Mouse (Mus musculus): ENCODE results near the gene Mob3b. TPM values are rescaled to one million over a fixed set of nuclear protein-coding genes. Genes with fewer than 3 reads are reported as not detected.
A peak's percentile ranks its signal among the peaks of the same experiment; 100 is the strongest.

Mob3b gene
- total RNA-seq, 2 experiments from 2014 or later, result 20.9 to 24.1 TPM

DNA sequence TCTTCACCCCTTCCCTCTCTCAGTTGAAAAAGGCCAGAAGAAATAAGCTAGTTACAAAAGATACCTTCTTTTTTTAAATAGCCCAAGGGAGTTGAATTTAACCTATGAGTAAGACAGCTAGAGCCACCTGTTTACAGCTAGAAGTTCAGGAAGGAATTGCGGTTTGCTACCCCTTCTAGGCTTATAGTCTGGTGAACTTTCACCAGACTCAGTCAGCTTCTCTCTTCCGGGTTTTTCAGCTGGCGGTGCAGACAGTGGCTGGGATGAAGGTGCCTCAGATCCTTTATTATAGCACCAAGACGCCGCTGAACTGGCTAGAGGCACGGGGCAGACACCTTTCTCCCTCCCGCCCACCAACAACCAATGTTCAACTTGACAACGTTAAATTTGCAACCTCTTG lies 152.8 kb downstream of the Mob3b start:
- DNase-seq, result no peak

DNA sequence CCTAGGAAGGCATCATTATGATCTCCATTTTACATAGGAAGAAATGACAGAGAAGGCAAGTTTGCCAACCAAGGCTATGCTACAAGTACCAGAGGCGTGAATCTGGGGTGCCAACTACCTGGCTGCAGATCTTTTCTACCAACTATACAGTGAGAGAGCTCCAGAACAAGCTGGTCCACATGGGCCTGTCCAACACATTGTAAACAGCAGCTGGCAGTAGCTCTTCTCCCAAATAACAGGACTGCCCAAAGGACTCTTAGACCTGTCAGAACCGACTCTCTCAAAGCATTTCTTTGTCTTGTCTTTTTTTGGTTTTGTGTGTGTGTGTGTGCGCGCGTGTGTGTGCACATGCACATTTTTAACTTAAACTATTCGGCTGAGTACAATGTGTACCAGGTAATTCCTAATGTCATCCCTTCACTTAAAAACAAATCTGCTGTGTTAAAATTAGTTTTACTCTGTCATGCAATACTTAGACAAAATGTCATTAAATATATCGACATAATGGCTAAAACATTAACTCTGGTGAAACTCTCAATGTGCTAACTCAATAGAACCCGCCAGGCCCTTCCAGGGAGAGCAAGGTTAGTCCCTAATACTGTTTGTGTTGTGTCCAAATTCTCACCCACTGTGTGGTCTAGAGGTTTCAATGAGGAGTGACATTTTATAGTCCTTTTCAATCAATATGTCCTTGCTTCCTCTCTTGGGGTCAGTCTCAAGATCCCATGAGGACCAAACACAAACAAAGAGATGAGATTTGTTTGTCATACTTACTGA lies 153.5 kb downstream of the Mob3b start:
- DNase-seq, result no peak

DNA sequence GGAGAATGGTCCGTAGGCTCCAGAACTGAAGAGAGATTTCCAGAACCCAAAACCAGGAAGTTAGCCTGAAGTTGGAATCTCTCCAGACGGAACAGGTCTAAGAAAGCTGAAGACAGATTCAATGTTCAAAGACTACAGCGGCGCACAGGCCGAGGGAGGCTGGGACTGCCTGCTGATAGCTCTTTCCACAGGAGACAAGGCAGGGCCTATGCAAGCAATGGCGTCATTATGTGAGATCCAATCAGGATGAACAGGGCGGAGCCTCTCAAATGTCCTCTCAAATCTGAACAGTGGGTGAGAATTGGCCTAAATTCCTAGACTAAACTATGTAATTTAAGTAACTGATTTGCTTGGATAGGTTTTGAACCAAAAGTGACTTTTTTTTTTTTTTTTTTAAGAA lies 160.7 kb downstream of the Mob3b start:
- no peak for DNase-seq

DNA sequence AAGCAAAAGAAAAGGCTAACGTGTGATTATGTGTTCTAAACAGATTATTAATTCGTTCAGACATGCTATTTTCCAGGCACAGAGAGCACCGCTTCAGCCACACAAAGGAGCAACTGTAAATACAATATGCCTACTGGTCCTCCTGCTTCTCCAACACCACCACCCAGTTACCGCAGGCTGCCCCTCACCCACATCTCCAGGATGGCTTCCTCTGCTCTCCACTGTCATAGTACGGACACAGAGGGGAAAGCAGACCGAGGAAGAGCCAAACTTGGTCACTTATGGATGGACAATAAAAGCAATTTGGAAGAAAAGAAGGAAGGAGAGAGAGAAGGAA lies 163.7 kb downstream of the Mob3b start:
- DNase-seq, result no peak

DNA sequence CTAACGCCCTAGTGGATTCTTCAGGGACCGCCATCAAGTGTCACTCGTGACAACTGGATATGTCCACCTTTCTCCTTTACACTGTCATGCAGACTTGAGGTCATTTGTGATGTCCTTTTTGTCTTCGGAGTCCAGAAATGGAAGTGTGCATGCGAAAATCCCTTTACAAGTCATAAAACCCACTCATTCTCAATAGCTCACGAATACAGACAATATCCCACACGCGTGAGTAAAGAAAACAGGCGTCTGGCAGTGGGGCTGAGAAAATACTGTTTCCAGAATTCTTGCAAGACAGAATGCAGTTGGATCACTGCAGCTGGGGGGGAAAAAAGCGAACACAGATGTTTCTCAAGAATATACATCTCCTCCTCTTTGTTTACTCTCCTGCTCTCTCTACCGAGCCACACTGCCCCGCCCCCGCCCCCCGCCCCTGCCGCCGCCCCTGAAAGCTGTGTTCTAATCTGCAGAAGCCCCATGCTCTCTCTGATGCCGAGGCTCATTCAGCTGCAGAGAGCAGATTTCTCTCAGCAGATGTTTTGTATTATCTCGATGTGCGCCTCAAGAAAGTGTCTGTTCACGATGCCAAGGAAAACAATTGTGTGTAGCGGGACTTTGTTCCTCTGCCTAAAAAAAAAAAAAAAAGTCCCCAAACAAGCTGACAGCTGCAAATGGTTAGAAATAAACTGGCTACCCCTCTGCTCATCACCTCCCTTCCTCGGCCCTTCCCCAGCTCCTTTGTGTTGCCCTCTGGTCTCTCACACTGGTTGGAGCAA lies 164.2 kb downstream of the Mob3b start:
- no peak for DNase-seq

DNA sequence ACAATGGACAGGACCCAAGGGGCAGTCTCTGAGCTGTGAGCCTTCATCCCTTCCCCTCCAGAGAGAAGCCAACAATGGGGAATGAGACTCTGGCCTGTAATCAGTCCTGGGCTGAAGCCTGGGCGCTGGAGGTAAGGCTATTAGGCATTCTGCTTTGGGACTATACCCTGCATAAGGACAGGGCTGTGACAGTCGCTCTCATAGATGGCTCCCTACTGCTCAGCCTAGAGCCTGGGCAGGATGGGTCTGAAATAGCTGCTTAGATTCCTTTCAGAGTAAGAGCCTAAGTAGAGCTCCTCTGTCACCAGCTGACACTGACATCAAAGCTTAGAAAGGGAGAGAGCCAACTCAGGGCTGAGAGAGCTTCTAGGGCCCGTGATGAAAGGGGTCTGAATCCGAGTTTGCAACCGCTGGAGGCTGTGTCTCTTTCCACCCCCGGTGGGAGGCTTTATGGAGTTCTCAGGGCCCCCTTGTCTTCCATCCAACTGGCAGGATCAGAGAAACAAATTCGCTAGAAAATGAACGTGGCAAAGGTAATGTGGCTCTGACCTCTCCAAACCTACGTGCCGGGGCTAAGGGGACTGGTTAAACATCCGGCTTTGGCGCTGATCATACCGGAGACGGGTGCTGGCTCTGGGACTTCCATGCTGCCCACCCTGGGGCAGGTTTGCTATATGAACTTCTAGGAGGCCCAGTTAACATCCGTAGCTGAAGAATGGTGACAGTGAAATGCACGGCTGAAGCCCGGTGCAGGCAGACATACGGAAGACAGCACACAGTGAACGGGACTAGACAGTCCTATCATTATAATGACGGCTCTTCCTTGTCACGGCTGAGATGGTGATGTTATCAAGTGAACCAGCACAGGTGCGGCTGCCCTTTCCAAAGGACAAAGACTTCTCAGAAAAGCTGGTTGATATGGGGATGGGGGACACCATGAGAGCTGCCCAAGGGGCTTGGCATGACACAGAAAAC lies 165.1 kb downstream of the Mob3b start:
- DNase-seq, result no peak

DNA sequence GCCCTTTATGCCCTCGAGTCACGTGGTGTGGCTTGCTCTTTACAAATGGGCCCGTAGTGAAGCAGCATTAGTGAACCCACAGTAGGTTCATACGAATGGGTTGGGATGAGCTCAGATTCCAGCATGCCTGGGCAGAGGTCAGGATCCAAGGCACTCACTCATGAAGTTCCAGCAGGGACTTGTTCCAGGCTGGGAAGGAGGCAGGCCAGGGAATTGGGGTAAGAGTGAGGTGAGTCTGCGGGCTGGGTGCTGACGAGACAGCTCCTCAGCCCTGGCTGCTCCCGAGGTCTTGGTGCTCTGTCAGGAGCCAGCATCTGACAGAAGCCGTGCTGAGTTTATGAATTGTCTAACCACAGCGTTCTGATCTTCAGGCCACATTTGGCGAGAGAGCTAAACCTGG lies 166.2 kb downstream of the Mob3b start:
- DNase-seq, result peak; percentile 54

DNA sequence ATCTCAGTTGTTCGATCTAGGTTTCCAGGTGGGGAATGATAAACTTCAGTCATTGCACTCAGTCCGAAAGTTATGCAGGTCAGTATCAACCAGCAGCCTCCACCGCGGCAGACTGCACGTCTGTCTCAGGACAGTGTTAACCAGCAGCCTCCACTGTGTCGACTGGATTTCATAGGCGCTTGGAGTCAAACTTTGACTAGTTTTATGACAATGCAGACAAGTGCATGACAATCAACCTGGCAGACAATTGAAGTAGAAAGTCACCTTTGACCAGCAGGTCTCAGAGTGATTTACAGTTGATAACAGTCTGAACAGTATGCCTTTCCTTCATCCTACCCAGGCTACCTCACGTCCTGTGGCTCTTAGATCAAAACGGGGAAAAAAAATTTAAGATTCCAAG lies 166.6 kb downstream of the Mob3b start:
- DNase-seq, result no peak

DNA sequence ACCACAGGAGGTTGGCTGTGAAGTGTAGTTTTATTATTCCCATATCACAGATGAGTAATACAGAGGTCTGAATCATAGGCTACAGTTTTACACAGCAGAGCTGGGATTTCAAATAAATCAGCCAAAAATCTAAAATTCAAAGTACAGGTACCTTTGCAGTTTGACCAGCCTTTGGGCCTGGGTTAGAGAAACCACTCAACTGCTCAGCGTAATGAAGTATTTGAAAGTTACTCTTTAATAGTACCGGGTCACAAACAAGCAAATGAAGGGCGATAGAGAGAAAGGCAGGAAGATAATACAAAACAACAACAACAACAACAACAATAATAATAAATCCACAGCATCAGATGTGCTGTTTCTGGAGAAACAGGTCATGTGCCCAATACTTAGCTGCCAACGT lies 169.7 kb downstream of the Mob3b start:
- no peak for DNase-seq

DNA sequence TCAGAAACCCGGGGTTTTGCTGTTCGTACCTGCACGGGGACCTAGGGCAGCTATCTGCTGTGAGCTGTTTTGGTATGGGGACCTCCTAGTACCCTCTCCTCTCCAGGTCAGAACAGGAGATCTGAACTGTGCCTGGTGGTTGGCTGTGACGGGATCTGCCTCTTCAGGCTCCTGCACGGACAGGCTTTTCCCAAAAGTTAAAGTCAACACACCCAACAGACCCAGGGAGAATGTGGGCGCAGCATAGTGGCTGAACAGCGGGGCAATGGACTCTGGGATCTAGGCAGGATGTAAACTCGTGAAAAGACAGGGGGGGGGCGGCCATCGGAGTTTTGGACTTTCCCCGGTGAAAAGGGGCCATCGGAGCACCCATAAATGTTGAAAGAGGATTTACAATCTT lies 170.2 kb downstream of the Mob3b start:
- DNase-seq, result no peak

DNA sequence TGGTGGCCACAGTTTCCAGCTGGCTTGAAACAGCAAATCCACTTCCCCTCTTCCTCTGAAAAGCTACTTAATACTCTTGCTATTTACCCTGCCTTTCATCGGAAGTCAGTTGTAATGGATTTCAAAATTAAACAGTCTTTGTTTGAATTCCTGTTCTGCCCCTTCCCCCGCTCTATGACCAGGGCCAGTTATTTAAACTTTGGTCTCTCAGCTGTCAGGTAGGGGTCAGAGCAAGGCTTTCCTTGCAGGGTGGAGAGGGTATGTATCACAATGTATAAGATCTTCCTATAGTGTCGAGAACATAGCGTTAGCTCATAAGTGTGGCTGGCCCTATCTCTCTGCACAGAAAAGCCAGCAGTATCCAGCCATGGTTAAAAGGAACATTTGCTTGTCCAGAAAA lies 170.6 kb downstream of the Mob3b start:
- no peak for DNase-seq

DNA sequence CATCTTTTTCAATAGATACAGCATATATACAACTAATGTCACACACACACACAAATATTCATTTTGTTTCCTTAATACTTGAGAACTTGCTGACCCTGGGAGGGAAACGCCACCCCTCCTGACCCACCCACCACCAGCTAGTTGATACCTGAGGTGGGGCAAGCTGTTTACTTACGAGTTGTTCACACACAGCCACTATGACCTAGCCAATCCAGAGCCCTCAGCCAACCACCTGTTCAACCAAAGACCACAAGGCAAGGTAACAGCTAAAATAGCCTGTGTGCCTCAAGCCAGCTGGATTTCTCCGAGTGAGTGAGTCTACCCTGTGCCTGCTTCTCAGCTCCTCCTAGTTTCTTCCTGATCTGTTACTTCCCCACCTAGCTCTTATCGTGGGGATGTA lies 172.9 kb downstream of the Mob3b start:
- no peak for DNase-seq

DNA sequence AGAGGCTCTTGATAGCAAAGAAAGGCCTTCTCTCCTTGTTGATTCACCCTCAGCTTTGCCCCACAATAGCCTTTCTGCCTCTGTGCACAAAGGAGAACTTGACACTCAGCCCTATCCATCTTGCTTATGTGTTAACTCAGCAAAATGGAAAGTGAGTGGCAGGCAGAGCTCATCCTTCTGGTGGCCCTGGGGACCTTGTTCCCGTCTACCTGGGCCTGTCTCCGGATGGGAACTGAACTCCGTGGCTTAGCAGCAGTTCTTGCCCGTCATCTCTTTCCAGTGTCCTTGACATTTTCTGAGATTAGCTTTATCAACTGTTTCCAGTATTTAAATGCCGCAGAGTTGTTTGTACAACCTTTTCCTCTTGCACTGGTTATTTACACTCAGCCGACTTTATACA lies 173.8 kb downstream of the Mob3b start:
- no peak for DNase-seq

DNA sequence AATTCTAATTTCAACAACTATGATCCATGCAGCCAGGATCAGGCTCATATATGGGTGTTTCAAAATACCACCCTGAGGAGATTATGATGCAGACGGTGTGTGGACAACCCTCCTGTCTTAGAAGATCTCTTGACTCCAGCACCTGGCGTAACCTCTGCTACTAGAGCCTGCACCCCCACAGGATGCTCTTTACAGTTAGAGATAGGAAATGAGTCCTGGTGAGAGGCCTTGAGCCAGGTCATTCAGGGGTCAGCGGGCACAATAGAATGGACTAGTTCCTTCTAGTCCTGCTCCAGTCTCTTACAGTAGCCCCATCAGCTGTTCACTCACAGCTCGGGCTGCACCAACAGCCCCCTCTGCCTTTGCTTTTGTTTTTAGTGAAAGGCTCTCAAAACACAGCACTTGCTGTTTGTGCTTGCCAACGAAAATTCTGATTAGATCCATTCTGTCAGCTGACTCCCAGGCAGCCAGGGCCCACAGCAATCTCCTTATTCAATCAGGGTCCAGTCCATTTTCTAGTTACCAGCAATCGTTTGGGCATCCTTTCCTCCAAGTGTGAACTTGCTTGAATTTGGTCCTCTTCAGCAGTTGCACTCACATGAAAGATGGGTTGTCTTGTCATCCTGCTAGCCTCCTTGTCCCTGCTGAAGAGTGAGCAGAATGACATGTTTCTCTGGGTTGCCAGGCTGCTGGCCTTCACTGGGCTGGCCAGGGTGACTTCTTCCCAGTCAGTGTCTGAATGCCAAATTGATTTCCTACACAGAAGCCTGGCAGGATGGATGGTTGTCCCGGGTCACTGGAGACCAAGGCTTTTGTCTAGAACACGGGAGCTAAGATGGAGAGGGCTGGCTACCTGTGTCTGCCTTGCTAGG lies 175.7 kb downstream of the Mob3b start:
- no peak for DNase-seq

DNA sequence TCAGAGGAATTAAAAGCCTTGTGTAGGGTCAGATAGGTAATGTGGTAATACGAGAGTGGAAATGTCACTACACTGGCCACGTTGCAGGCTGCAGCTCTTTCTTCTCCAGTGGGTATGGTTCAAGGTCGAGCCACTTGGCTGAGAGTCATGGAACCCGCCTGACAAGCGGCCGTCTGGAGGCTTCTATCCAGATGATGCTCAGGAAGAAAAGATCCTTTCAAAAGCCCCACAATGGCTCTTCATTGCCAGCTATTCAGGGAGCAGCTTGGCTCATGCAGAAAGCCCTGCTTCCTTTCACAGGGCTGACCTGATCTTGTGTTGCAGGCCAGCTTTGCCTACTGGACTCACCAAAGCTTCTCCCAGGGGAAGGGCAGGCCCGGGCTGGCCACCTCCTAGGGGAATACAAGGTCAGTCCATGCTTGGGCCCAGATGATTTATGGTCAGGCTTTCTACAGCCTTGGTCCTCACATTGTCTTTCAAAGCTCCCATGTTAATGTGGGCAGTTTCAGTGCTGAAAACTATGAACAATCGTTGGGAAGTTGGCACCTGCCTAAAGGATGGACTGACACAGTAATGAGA lies 176.7 kb downstream of the Mob3b start:
- peak; percentile 53 for DNase-seq

DNA sequence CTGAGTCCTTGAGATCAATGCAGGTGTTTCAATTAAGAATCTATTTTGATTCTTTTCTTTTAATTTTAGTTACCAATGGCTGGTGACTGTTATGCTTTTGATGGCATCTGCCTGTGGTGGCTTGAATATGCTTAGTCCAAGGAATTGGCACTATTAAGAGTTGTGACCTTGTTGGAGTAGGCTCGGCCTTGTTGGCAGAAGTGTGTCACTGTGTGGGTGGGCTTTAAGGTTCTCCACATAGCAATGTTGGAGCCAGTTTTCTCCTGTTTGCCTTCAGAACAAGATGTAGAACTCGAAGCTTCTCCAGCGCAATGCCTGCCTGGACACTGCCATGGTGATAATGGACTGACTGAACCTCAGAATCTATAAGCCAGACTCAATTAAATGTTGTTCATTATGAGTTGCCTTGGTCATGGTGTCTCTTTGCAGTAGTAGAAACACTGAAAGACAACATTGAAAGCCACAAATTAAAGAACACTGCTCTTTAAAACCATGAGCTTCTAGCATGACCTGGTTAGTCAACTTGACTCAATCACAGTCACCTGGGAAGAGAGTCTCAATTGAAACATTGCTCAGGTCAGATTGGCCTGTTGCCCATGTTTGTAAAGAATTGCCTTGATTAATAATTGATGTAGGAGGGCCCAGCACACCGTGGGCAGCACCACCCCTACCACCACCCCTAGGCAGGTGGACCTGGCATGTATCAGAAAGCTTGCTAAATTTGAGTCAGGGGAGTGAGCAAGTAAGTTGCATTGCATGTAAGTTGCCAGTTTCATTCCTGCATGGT lies 180.2 kb downstream of the Mob3b start:
- DNase-seq, result peak; percentile 41

DNA sequence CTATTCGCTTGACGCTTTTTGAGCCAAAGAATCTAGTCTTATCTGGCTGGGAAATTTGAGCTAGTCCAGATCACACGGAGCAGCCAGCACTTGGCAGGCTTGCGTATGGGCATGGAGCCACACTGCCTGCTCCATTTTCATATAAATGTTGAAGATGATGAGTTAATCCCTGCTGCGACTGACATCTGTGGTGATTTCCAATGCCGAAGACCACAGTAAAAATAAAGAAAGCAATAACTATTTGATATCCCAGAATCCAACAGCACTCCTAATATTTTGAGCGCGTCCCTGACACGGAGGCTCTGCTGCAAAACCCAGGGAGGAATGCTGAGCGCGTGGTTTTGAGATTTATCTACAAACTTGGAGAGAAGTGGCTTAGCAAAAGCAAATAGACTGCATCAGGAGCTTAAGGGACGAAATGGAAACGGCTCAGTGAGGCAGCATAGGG lies 180.9 kb downstream of the Mob3b start:
- DNase-seq, result peak; percentile 81

DNA sequence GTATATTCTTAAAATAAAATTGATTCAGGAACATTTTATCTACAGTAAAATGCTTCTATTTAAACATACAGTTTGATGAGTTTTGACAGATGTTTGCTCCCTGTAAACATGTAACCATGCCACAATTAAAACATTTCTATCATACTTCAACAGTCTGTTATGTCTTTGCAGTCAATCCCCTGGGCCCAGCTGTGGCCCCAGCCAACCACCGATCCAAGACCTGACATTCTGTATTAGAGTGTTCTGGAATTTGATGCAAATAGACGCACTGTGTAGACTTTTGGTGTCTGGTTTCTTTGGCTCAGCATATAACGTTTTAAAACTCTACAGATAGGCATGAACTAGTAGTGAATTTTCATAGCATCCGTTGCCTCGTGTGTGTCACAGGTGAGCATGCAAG lies 182.5 kb downstream of the Mob3b start:
- no peak for DNase-seq

DNA sequence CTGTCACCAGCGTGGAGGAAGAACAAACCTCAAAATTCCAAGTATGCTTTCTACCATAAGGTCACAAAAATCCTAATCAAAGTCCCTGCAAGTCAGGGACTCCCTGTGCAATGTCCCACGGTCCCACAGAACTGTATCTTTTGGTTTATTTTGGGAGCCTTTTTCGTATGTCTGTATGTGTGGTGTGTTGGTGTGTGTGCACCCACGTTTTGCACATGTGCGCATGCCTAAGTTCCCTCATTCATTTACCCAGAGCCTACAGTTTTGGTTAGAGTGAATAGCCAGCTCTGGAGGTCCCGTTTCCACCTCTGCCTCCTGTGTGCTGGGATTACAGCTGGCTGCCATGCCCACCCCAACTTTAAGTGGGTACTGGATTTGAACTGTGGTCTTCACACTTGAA lies 189.7 kb downstream of the Mob3b start:
- DNase-seq, result no peak

DNA sequence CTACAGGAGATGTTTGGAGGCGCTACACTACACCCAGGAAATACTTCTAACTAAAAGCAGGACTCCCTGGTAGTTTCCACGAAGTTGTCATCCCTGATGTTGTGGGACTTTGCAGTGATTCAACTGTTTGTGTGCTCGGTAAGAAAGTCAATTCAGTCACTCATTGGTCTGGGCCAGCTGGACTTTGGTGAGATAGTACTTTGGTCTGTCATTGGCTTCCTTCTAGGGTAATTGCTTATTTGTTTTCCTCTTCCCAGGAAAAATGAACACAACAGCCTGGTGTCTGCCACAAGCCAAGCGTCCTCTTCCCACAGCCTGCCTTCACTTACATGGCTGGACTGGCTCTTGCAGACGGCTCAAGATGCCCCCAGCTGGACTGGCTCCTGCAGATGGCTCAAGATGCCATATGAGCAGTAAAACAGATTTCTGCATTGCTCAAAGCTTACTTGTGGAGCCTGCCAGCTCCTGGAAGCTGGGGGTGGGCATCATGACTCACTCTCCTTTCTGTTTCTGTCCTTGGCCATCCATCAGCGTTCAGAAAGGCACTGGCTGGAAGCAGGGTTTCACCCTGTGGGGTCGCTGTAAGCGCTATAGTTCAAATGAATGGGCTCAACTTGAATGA lies 190.8 kb downstream of the Mob3b start:
- DNase-seq, result peak; percentile 74

Data from adrenal gland, postnatal 10 days (tissue).